Mouse (Mus musculus): ENCODE data around the gene Endog. TPM values are rescaled to one million over a fixed set of nuclear protein-coding genes. Genes with fewer than 3 reads are reported as not detected.

The Endog gene
- 15.4 and 27.4 TPM in 2 replicates for polyA plus RNA-seq (2012; ENCODE audit: low replicate concordance)

GRCm38 (mm10) chr2:30171371-30171996, at the start of gene Endog:
Gene Endog, plus strand, starts transcription at chr2:30171493.

GRCm38 (mm10) chr2:30124472-30125274, 46.6 kb upstream of the Endog start, which contains the start of gene Zer1:
Gene Zer1, minus strand, starts transcription at chr2:30124585.

GRCm38 (mm10) chr2:30133613-30134377, 37.5 kb upstream of the Endog start, which contains the start of gene Tbc1d13:
Gene Tbc1d13, plus strand, starts transcription at chr2:30133746.

GRCm38 (mm10) chr2:30177700-30178675, 6.7 kb downstream of the Endog start, which contains the start of gene Spout1:
Gene Spout1, minus strand, starts transcription at chr2:30178459.

GRCm38 (mm10) chr2:30205629-30206357, 34.5 kb downstream of the Endog start, which contains the start of gene Kyat1:
Gene Kyat1, minus strand, starts transcription at chr2:30205847.

Other genes with a start within 250 kb of the Endog start
- gene Gle1, start 236.1 kb upstream of the Endog start, polyA plus RNA-seq (2012; ENCODE audit: low replicate concordance) = 27.0 and 55.6 TPM in 2 replicates
- 85.0 and 89.7 TPM in 2 replicates for gene Sptan1, start 205.9 kb upstream of the Endog start, polyA plus RNA-seq (2012; ENCODE audit: low replicate concordance)
- gene Wdr34, start 122.6 kb upstream of the Endog start, polyA plus RNA-seq (2012; ENCODE audit: low replicate concordance) = 3.6 and 5.1 TPM in 2 replicates
- 202 and 208 TPM in 2 replicates for gene Set, start 114.1 kb upstream of the Endog start, polyA plus RNA-seq (2012; ENCODE audit: low replicate concordance)
- 4.4 and 6.9 TPM in 2 replicates for gene Pkn3, start 93.8 kb upstream of the Endog start, polyA plus RNA-seq (2012; ENCODE audit: low replicate concordance)
- gene Zdhhc12, start 77.8 kb upstream of the Endog start, polyA plus RNA-seq (2012; ENCODE audit: low replicate concordance) = 32.1 and 47.9 TPM in 2 replicates
- 29.0 and 54.9 TPM in 2 replicates for gene Zer1, start 46.9 kb upstream of the Endog start, polyA plus RNA-seq (2012; ENCODE audit: low replicate concordance)
- gene Tbc1d13, start 37.7 kb upstream of the Endog start, polyA plus RNA-seq (2012; ENCODE audit: low replicate concordance) = 26.5 and 29.8 TPM in 2 replicates
- gene Spout1, start 7.0 kb downstream of the Endog start, polyA plus RNA-seq (2012; ENCODE audit: low replicate concordance) = 17.6 and 20.1 TPM in 2 replicates
- 2.4 and 10.4 TPM in 2 replicates for gene Kyat1, start 34.4 kb downstream of the Endog start, polyA plus RNA-seq (2012; ENCODE audit: low replicate concordance)
- gene Lrrc8a, start 66.2 kb downstream of the Endog start, polyA plus RNA-seq (2012; ENCODE audit: low replicate concordance) = 6.5 and 13.1 TPM in 2 replicates
- 6.1 and 10.3 TPM in 2 replicates for gene Gm28035, start 69.1 kb downstream of the Endog start, polyA plus RNA-seq (2012; ENCODE audit: low replicate concordance)
- gene Phyhd1, start 94.7 kb downstream of the Endog start, polyA plus RNA-seq (2012; ENCODE audit: low replicate concordance) = 7.0 and 13.3 TPM in 2 replicates
- not detected in 2 replicates for gene Gm28038, start 109.5 kb downstream of the Endog start, polyA plus RNA-seq (2012; ENCODE audit: low replicate concordance)
- gene Dolk, start 114.8 kb downstream of the Endog start, polyA plus RNA-seq (2012; ENCODE audit: low replicate concordance) = 5.6 and 6.9 TPM in 2 replicates
- gene Nup188, start 114.9 kb downstream of the Endog start, polyA plus RNA-seq (2012; ENCODE audit: low replicate concordance) = 42.0 and 50.7 TPM in 2 replicates
- gene Sh3glb2, start 187.8 kb downstream of the Endog start, polyA plus RNA-seq (2012; ENCODE audit: low replicate concordance) = 52.4 and 84.3 TPM in 2 replicates
- gene Miga2, start 192.7 kb downstream of the Endog start, polyA plus RNA-seq (2012; ENCODE audit: low replicate concordance) = 9.1 and 10.1 TPM in 2 replicates
- gene Dolpp1, start 220.8 kb downstream of the Endog start, polyA plus RNA-seq (2012; ENCODE audit: low replicate concordance) = 20.7 and 37.4 TPM in 2 replicates
- gene Crat, start 244.3 kb downstream of the Endog start, polyA plus RNA-seq (2012; ENCODE audit: low replicate concordance) = 40.2 and 81.9 TPM in 2 replicates
- gene Ptpa, start 244.5 kb downstream of the Endog start, polyA plus RNA-seq (2012; ENCODE audit: low replicate concordance) = 364 and 511 TPM in 2 replicates

Data from hematopoietic multipotent progenitor cell, adult 10-12 weeks (in vitro differentiated cells).